Mouse (Mus musculus) hindbrain, embryonic 14.5 days (tissue): ENCODE results near the gene Atp5d. TPM values are rescaled to one million over a fixed set of nuclear protein-coding genes. Genes with fewer than 3 reads are reported as not detected.

ENCODE experiments used
- ATAC-seq: fragments of 200-750 bp; cut with Nextera tagmentation; 2 replicates; pipeline ENCODE4 v1.8.0; 2017; ENCODE audit warnings: moderate number of reproducible peaks, mild to moderate bottlenecking, moderate TSS enrichment, moderate library complexity; ENCODE audit not compliant: low FRiP score
- DNase-seq: peaks from one replicate; pipeline ENCODE4 v3.0.0-alpha.2; 2015; ENCODE audit warnings: low spot score
- H3K27ac ChIP-seq: fragments of 300-500 bp; sonication (generic); 2 replicates; pipeline ENCODE4 v1.5.1; 2014; ENCODE audit warnings: mild to moderate bottlenecking, moderate library complexity
- H3K27me3 ChIP-seq: fragments of 300-500 bp; sonication (generic); 2 replicates; pipeline ENCODE4 v1.6.1; 2014; ENCODE audit warnings: mild to moderate bottlenecking, low read length, mixed read lengths; ENCODE audit not compliant: control insufficient read depth, insufficient read depth
- H3K36me3 ChIP-seq: fragments of 300-500 bp; sonication (generic); replicated peaks from 2 replicates; pipeline ENCODE4 v1.6.1; 2014; ENCODE audit not compliant: control insufficient read depth, insufficient read depth
- H3K4me1 ChIP-seq: fragments of 300-500 bp; sonication (generic); replicated peaks from 2 replicates; pipeline ENCODE4 v1.6.1; 2014; ENCODE audit warnings: antibody characterized with exemption, low read length, mixed read lengths; ENCODE audit not compliant: control insufficient read depth, insufficient read depth
- H3K4me2 ChIP-seq: fragments of 300-500 bp; sonication (generic); replicated peaks from 2 replicates; pipeline ENCODE4 v1.6.1; 2014; ENCODE audit warnings: mild to moderate bottlenecking, moderate library complexity
- H3K4me3 ChIP-seq: fragments of 300-500 bp; sonication (generic); replicated peaks from 2 replicates; pipeline ENCODE4 v1.5.1; 2014; ENCODE audit warnings: mild to moderate bottlenecking, low read length
- H3K9ac ChIP-seq: fragments of 300-500 bp; sonication (generic); 2 replicates; pipeline ENCODE4 v1.6.1; 2014
- H3K9me3 ChIP-seq: fragments of 300-500 bp; sonication (generic); 2 replicates; pipeline ENCODE4 v1.6.1; 2016; ENCODE audit warnings: low read length; ENCODE audit not compliant: control insufficient read depth
- WGBS: fragments of 180-500 bp; shearing (Covaris S2); extraction: QIAGEN DNeasy Blood & Tissue Kit; methylation state at CpG from one replicate; pipeline ENCODE4 v1.1.7; 2014; 5-methylcytosine and 5-hydroxymethylcytosine counted together
- polyA plus RNA-seq: library from polyadenylated mRNA; unstranded; fragments of >200 nt; fragmentation: Nextera tagmentation; extraction: Ambion mirVana; gene quantifications from 2 replicates; pipeline ENCODE4 v1.2.1, GENCODE M21; 2014

Atp5d gene
- polyA plus RNA-seq, 1 experiment from 2014 or later, result 505 TPM

GRCm38 (mm10) chr10:80179068-80180051, 40.9 kb downstream of the Atp5d start, which contains the start of gene Efna2:
Gene Efna2 (plus strand): TSS chr10:80179482.
- whole genome bisulfite sequencing, result 2% methylated on average over 68 of the region's 106 CpGs
- H3K9me3 ChIP-seq, result no peaks in the 10 kb centered on the region
- peaks cover 22% of the 10 kb centered on the region for H3K4me1 ChIP-seq

GRCm38 (mm10) chr10:80180288-80180687, 41.9 kb downstream of the Atp5d start:
- Histone ChIP-seq H3K36me3 (0 out of 2 replicates have a peak, but pooled peaks cover 4% of the 10 kb centered on the region), H3K9ac (peak overlapping the region; percentile 97), H3K4me2 (peak overlapping the region; percentile 80), H3K27ac (no peak overlapping the region), H3K9me3 (no peaks in the 10 kb centered on the region), H3K4me3 (peak overlapping the region; percentile 90), H3K27me3 (no peaks in the 10 kb centered on the region), H3K4me1 (peaks cover 22% of the 10 kb centered on the region)
- ATAC-seq (no peak), DNase-seq (no peak)
- 45% methylated on average over 6 of the region's 6 CpGs for WGBS

More at GRCm38 (mm10) chr10:80179068-80180051, 40.9 kb downstream of the Atp5d start, which contains the start of gene Efna2:
- H3K36me3 ChIP-seq, result 0 out of 2 replicates have a peak, but pooled peaks cover 4% of the 10 kb centered on the region
- H3K9ac ChIP-seq, result peak within 1 kb of the TSS; percentile 97
- H3K4me3 ChIP-seq, result peak within 1 kb of the TSS; percentile 90
- peak; percentile 68 for DNase-seq
- H3K27ac ChIP-seq, result peak within 1 kb of the TSS; percentile 79
- peak within 1 kb of the TSS; percentile 80 for H3K4me2 ChIP-seq
- H3K27me3 ChIP-seq, result no peaks in the 10 kb centered on the region
- ATAC-seq, result peak; percentile 68

GRCm38 (mm10) chr10:80180823-80181222, 42.4 kb downstream of the Atp5d start:
- peak overlapping the region; percentile 90 for H3K4me3 ChIP-seq
- H3K9me3 ChIP-seq, result no peaks in the 10 kb centered on the region
- H3K4me2 ChIP-seq, result peak overlapping the region; percentile 80
- H3K9ac ChIP-seq, result peak overlapping the region; percentile 97
- H3K4me1 ChIP-seq, result peaks cover 22% of the 10 kb centered on the region
- H3K27me3 ChIP-seq, result no peaks in the 10 kb centered on the region
- H3K36me3 ChIP-seq, result 0 out of 2 replicates have a peak, but pooled peaks cover 4% of the 10 kb centered on the region
- DNase-seq (no peak), ATAC-seq (no peak)
- no peak overlapping the region; the same call in 1 of the 2 replicates for H3K27ac ChIP-seq
- 36% methylated on average over 5 of the region's 5 CpGs for WGBS

- WGBS, result 90% methylated on average over 7 of the region's 7 CpGs
- Histone ChIP-seq H3K4me3 (no peak overlapping the region), H3K27me3 (no peaks in the 10 kb centered on the region), H3K9me3 (no peaks in the 10 kb centered on the region), H3K9ac (no peak overlapping the region; the same call in 1 of the 2 replicates), H3K36me3 (peaks cover 14% of the 10 kb centered on the region), H3K4me1 (peaks cover 18% of the 10 kb centered on the region), H3K4me2 (peak overlapping the region; percentile 80; the same call in 1 of the 2 replicates), H3K27ac (no peak overlapping the region)
- ATAC-seq (no peak), DNase-seq (no peak)
Measured at GRCm38 (mm10) chr10:80182547-80182946, 44.1 kb downstream of the Atp5d start.

- no peaks in the 10 kb centered on the region for H3K27me3 ChIP-seq
- no peaks in the 10 kb centered on the region for H3K9me3 ChIP-seq
- H3K27ac ChIP-seq, result no peak overlapping the region
- ATAC-seq (no peak), DNase-seq (no peak)
- H3K9ac ChIP-seq, result no peak overlapping the region
- H3K36me3 ChIP-seq, result peaks cover 34% of the 10 kb centered on the region
- 43% methylated on average over 26 of the region's 27 CpGs for WGBS
- H3K4me3 ChIP-seq, result no peak overlapping the region
- peaks cover 20% of the 10 kb centered on the region for H3K4me1 ChIP-seq
- H3K4me2 ChIP-seq, result no peak overlapping the region
Measured at GRCm38 (mm10) chr10:80186649-80187048, 48.2 kb downstream of the Atp5d start.

GRCm38 (mm10) chr10:80187739-80188138, 49.3 kb downstream of the Atp5d start:
- no peak overlapping the region for H3K27ac ChIP-seq
- H3K9ac ChIP-seq, result no peak overlapping the region
- H3K4me2 ChIP-seq, result no peak overlapping the region
- DNase-seq, result no peak
- no peak overlapping the region for H3K4me3 ChIP-seq
- H3K27me3 ChIP-seq, result no peaks in the 10 kb centered on the region
- H3K36me3 ChIP-seq, result peaks cover 34% of the 10 kb centered on the region
- ATAC-seq, result no peak
- peaks cover 17% of the 10 kb centered on the region for H3K4me1 ChIP-seq
- no peaks in the 10 kb centered on the region for H3K9me3 ChIP-seq
- WGBS, result 84% methylated on average over 10 of the region's 10 CpGs

- DNase-seq (no peak), ATAC-seq (no peak)
- Histone ChIP-seq H3K4me1 (peaks cover 17% of the 10 kb centered on the region), H3K27me3 (no peaks in the 10 kb centered on the region), H3K36me3 (peaks cover 33% of the 10 kb centered on the region), H3K9me3 (no peaks in the 10 kb centered on the region), H3K4me2 (no peak overlapping the region), H3K27ac (no peak overlapping the region), H3K9ac (no peak overlapping the region), H3K4me3 (no peak overlapping the region)
- WGBS, result 66% methylated on average over 15 of the region's 15 CpGs
Measured at GRCm38 (mm10) chr10:80188453-80189024, 50.1 kb downstream of the Atp5d start.

- peaks cover 17% of the 10 kb centered on the region for H3K4me1 ChIP-seq
- H3K9ac ChIP-seq, result peak overlapping the region; percentile 73
- peak overlapping the region; percentile 73 for H3K4me2 ChIP-seq
- WGBS, result 5% methylated on average over 21 of the region's 21 CpGs
- H3K27me3 ChIP-seq, result no peaks in the 10 kb centered on the region
- peak overlapping the region; percentile 36 for H3K4me3 ChIP-seq
- peaks cover 31% of the 10 kb centered on the region for H3K36me3 ChIP-seq
- DNase-seq (no peak), ATAC-seq (no peak)
- peak overlapping the region; percentile 81 for H3K27ac ChIP-seq
- no peaks in the 10 kb centered on the region for H3K9me3 ChIP-seq
Measured at GRCm38 (mm10) chr10:80189999-80190398, 51.6 kb downstream of the Atp5d start.

GRCm38 (mm10) chr10:80190491-80191051, 52.1 kb downstream of the Atp5d start:
- Histone ChIP-seq H3K27me3 (no peaks in the 10 kb centered on the region), H3K27ac (peak overlapping the region; percentile 81), H3K9ac (peak overlapping the region; percentile 73), H3K9me3 (no peaks in the 10 kb centered on the region), H3K4me2 (peak overlapping the region; percentile 73), H3K4me1 (peaks cover 17% of the 10 kb centered on the region), H3K4me3 (peak overlapping the region; percentile 36), H3K36me3 (peaks cover 31% of the 10 kb centered on the region)
- ATAC-seq (peak; percentile 51), DNase-seq (peak; percentile 55)
- WGBS, result under 1% methylated on average over 47 of the region's 48 CpGs
